Mouse (Mus musculus): ENCODE measurements around the gene Aar2.

DNA sequence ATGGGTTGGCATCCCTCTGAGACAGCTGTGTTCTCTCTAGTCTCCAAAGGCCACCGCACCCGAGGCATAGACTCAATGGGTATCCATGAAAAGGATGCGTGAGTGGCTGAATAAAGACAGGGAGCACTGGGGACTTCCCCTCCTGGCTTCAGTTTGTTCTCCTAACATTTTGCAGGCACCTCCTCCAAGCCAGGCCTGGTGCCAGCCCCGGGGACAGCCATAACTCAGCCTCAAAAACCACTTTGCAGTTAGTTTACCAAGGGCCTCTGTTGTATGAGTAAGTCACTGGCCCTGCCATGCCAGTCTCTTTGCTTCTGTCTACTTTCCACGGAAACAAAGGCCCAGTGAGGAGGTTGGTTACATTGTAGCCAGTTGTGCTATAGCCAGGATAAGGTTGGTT, 58.6 kb downstream of the Aar2 start:
- TF ChIP-seq CTCF (IDR thresholded peaks at IDR 0.05; ENCODE audit: borderline replicate concordance, insufficient read depth, low read depth, low read length) (no peak), POLR2A (IDR thresholded peaks at IDR 0.05; ENCODE audit: borderline replicate concordance, insufficient read depth, low read length) (no peak)

All from cerebellum, adult 2 months (tissue).